Mouse (Mus musculus): ENCODE measurements at regions not wholly inside any gene's neighbourhood (a gene's known extent, or its start where the extent isn't known, plus 50 kb on each side); places are given as distances from the start of the nearest gene placed in this dataset.

DNA sequence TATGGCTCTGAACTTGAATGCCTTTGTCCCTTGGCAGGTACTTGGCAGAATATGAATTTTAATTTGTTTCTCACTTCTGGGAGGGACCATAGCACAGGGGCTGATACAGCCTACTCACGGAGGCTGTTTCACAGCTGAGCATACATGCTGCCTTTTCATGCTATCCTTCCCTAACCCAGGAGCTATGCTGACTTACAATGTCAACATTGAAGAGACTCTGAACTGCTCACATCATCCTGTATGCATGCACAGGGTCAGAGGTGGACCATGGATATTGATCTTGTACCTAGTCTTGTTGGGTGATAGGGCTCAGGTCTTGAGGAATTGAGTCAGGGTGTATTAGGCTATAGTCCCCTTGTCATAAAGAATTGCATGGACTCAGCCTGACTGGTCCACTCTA lies 74.5 kb downstream of the Cmpk2 start:
- no peak overlapping the region for H3K27ac ChIP-seq (ENCODE audit: low read length)

DNA sequence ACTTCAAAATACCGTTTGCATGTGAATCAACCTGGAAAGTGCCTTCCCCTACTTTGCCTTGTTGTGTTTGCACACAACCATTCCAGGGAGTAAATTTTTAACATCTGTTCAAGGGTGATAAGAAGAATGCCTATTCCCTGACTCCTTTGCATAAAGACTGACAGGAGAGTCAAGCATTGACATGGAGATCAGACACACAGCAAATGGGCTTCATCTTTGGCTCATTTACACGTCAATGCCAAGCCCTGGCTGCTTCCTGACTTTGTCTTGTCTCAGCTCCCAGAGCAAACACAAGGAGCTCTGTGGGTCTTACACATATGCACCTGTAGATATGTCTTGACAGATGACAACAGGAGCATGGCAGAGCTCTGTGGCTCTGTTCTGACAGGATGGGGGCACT lies 73.4 kb downstream of the Cmpk2 start:
- ATAC-seq (replicated peaks; ENCODE audit: extremely low read depth, insufficient read depth, low FRiP score): no peak
- Histone ChIP-seq H3K4me1 (ENCODE audit: control insufficient read depth, insufficient read depth, low read length) (peaks cover 12% of the 10 kb centered on the region), H3K27ac (ENCODE audit: low read length) (no peak overlapping the region), H3K9ac (ENCODE audit: low read length) (no peak overlapping the region), H3K36me3 (ENCODE audit: control insufficient read depth, insufficient read depth) (no peaks in the 10 kb centered on the region), H3K9me3 (replicated peaks; ENCODE audit: control insufficient read depth, low read length) (no peaks in the 10 kb centered on the region), H3K4me3 (ENCODE audit: low read length) (no peak overlapping the region), H3K4me2 (ENCODE audit: low read depth, low read length) (no peak overlapping the region), H3K27me3 (ENCODE audit: control insufficient read depth, insufficient read depth, low read length) (peaks cover 13% of the 10 kb centered on the region)
- WGBS: 46% methylated on average over 2 of the region's 2 CpGs

More for the DNA sequence above, 74.5 kb downstream of the Cmpk2 start:
- no peak overlapping the region for H3K9ac ChIP-seq (ENCODE audit: low read length)
- peaks cover 2% of the 10 kb centered on the region; the same call in 1 of the 2 replicates for H3K9me3 ChIP-seq (replicated peaks; ENCODE audit: control insufficient read depth, low read length)
- peaks cover 15% of the 10 kb centered on the region for H3K4me1 ChIP-seq (ENCODE audit: control insufficient read depth, insufficient read depth, low read length)
- H3K27me3 ChIP-seq (ENCODE audit: control insufficient read depth, insufficient read depth, low read length): peaks cover 13% of the 10 kb centered on the region
- no peak for ATAC-seq (replicated peaks; ENCODE audit: extremely low read depth, insufficient read depth, low FRiP score)
- H3K36me3 ChIP-seq (ENCODE audit: control insufficient read depth, insufficient read depth): no peaks in the 10 kb centered on the region
- H3K4me3 ChIP-seq (ENCODE audit: low read length): no peak overlapping the region
- 83% methylated on average over 1 of the region's 1 CpGs for WGBS
- no peak overlapping the region for H3K4me2 ChIP-seq (ENCODE audit: low read depth, low read length)

DNA sequence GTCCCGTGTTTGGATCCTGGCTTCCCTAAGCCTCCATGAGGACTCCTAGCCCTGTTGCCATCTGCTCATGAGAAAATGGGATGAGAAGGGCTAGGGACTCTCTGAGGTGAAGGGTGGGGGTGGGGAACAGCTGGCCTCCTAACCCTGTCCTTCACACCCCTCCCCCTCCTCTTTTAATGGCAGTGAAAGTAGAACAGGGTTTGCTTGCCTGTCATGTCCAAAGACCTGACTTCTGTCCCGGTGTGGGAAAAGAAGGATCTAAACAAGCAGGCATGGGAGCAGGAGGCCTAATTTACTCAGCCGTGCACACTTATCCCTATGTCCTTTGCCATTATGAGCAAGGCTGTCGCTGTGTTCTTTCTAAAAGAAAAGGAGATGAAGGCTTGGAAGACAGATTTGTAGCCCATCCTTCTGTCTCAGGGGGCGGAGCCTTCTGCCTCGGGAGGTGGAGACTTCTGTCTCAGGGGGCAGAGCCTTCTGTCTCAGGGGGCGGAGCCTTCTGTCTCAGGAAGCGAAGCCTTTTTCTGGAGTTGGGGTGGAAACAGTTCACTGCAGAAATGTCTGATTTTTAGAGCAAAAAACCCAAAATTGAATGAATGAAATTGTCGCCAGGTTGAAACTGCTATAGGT lies 66.4 kb downstream of the Cmpk2 start:
- H3K4me2 ChIP-seq (ENCODE audit: low read depth, low read length): no peak overlapping the region
- no peaks in the 10 kb centered on the region for H3K4me1 ChIP-seq (ENCODE audit: control insufficient read depth, insufficient read depth, low read length)
- ATAC-seq (replicated peaks; ENCODE audit: extremely low read depth, insufficient read depth, low FRiP score): no peak
- H3K4me3 ChIP-seq (ENCODE audit: low read length): no peak overlapping the region
- H3K27me3 ChIP-seq (ENCODE audit: control insufficient read depth, insufficient read depth, low read length): peaks cover 2% of the 10 kb centered on the region; the same call in 1 of the 2 replicates
- H3K9ac ChIP-seq (ENCODE audit: low read length): no peak overlapping the region
- H3K27ac ChIP-seq (ENCODE audit: low read length): no peak overlapping the region
- no peaks in the 10 kb centered on the region for H3K36me3 ChIP-seq (ENCODE audit: control insufficient read depth, insufficient read depth)
- H3K9me3 ChIP-seq (replicated peaks; ENCODE audit: control insufficient read depth, low read length): no peaks in the 10 kb centered on the region
- WGBS: 78% methylated on average over 9 of the region's 9 CpGs

DNA sequence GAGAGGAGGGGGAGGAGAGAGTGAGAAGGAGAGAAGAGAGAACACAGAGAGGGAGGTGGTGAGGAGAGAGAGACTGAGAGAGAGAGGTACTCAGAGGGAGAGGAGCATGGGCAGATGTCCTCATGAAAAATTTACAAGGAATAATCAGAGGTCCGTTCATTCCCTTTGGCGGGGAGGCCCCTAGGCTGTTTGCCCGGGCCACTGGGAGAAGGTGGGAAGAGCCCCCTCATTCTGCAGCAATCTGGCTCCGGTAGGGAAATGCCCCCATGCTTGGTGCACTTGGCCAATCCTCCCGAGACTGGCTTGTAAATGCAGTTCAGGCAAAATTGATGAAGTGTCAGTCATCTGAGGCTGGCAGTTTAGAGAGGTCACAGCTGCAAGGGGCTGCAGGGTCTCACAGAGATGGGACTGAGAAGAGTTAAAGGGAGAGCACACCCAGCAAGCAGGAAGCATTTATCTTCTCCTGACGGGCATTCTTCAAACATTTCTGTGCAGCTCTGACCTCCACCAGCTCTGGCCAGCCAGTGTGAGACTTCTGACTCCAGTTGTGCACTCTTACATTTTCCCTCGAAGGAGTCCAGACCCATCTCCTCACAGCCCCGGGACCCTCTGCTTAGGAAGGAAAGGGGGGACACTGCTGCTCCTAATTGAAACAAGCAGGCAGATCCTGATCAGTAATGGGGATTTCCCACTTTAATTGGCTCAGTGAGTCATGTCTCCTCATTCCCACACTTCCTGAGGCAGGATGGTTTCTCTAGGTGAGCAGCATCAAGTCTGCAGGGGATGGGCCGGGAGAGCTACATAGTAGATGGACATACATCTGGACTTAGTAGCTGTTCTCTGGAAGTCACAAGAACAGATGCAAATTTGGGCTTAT lies 65.5 kb downstream of the Cmpk2 start:
- Histone ChIP-seq H3K4me1 (ENCODE audit: control insufficient read depth, insufficient read depth, low read length) (no peaks in the 10 kb centered on the region), H3K9me3 (replicated peaks; ENCODE audit: control insufficient read depth, low read length) (no peaks in the 10 kb centered on the region), H3K4me3 (ENCODE audit: low read length) (no peak overlapping the region), H3K27ac (ENCODE audit: low read length) (no peak overlapping the region), H3K9ac (ENCODE audit: low read length) (no peak overlapping the region), H3K4me2 (ENCODE audit: low read depth, low read length) (no peak overlapping the region), H3K27me3 (ENCODE audit: control insufficient read depth, insufficient read depth, low read length) (peaks cover 2% of the 10 kb centered on the region; the same call in 1 of the 2 replicates), H3K36me3 (ENCODE audit: control insufficient read depth, insufficient read depth) (no peaks in the 10 kb centered on the region)
- WGBS: 30% methylated on average over 9 of the region's 9 CpGs
- no peak for ATAC-seq (replicated peaks; ENCODE audit: extremely low read depth, insufficient read depth, low FRiP score)

DNA sequence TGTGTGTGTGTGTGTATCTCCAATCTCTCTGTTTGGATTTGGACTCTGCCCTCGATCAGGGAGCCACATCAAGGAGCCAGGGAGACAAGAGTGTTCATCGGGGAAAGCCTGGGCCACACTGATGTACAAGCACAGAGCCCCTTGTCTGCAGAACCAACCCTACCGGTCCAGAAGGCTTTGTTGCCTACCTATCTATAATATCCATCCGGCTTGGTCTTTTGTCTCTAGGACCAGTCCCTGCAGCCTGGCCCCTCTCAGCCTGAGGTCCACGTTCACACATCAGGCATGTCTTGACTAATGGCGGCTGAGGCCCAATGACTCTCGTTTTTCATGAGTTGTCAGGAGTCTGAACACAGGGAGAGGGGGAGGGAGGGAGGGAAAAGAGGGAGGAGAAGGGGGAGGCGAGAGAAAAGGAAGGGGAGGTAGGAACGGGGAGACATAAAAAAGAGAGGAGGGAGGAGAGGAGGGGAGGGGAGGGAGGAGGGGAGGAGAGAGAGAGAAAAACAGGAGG lies 64.7 kb downstream of the Cmpk2 start:
- no peak overlapping the region for H3K4me3 ChIP-seq (ENCODE audit: low read length)
- no peak overlapping the region for H3K4me2 ChIP-seq (ENCODE audit: low read depth, low read length)
- no peaks in the 10 kb centered on the region; the same call in 1 of the 2 replicates for H3K27me3 ChIP-seq (ENCODE audit: control insufficient read depth, insufficient read depth, low read length)
- no peak overlapping the region for H3K27ac ChIP-seq (ENCODE audit: low read length)
- 52% methylated on average over 9 of the region's 9 CpGs for WGBS
- no peak overlapping the region for H3K9ac ChIP-seq (ENCODE audit: low read length)
- ATAC-seq (replicated peaks; ENCODE audit: extremely low read depth, insufficient read depth, low FRiP score): no peak
- H3K4me1 ChIP-seq (ENCODE audit: control insufficient read depth, insufficient read depth, low read length): no peaks in the 10 kb centered on the region
- H3K9me3 ChIP-seq (replicated peaks; ENCODE audit: control insufficient read depth, low read length): no peaks in the 10 kb centered on the region
- H3K36me3 ChIP-seq (ENCODE audit: control insufficient read depth, insufficient read depth): no peaks in the 10 kb centered on the region

DNA sequence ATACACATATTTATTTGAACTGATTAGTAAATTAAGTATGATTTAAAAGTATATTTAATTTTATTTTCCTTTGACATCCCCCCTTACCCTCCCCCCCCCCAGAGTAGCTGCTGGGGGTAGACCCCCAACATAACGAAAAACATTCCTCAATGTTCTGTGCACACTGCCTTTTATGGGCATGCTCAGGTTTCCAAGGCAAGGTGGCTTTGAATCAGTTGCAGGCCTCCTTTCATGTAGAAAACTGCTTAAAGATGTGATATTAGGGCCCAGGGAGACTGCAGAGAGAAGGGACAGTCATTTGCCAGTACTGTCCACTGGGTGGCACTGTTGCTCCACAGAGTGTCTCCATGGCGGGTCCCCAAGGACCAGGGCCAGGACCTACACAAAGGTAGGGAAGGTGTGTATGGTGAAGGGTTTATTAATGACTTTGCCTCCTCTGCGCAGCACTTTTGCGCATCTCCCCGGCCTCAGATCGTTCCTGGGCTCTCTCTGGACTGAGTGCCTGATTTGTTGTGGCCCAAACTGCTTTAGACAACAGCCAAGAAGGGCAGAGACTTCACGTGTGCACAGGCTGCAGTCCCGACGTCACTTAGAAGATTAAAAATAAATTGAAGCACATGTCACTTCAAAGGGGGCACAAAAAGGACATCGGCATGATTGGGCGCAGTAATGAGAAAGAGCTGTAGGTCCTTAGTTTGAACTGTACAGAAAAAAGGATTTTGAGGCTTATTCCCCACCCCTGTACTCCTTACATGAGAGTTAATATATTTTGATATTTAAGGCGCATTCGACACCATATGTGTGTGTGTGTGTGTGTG lies 64.0 kb downstream of the Cmpk2 start:
- 42% methylated on average over 13 of the region's 13 CpGs for WGBS
- no peaks in the 10 kb centered on the region; the same call in 1 of the 2 replicates for H3K27me3 ChIP-seq (ENCODE audit: control insufficient read depth, insufficient read depth, low read length)
- ATAC-seq (replicated peaks; ENCODE audit: extremely low read depth, insufficient read depth, low FRiP score): peak; percentile 60; the same call in 1 of the 2 replicates
- no peaks in the 10 kb centered on the region for H3K36me3 ChIP-seq (ENCODE audit: control insufficient read depth, insufficient read depth)
- no peaks in the 10 kb centered on the region for H3K4me1 ChIP-seq (ENCODE audit: control insufficient read depth, insufficient read depth, low read length)
- H3K4me2 ChIP-seq (ENCODE audit: low read depth, low read length): 0 out of 2 replicates have a peak overlapping the region, but pooled peaks have one; percentile 23
- no peak overlapping the region for H3K9ac ChIP-seq (ENCODE audit: low read length)
- H3K4me3 ChIP-seq (ENCODE audit: low read length): no peak overlapping the region
- H3K27ac ChIP-seq (ENCODE audit: low read length): no peak overlapping the region
- H3K9me3 ChIP-seq (replicated peaks; ENCODE audit: control insufficient read depth, low read length): no peaks in the 10 kb centered on the region

DNA sequence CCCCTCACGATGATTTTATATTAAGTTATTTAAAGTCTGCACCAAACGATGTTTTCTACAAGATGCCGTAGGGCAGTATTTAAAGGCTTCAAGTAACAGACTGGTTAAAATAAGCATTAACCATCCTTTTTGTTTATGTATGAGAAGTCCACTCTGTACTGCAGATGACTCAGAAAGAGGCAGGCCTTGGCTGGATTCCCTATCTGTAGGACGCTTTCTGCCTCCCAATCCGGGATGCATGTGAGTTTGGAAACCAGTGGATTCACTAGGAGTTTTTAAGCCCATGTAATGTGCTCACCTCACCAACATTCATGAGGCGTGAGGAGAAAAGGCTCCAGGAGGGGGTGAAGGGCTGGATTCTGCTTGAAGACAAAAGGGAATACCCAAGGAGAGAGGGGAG lies 63.1 kb downstream of the Cmpk2 start:
- H3K36me3 ChIP-seq (ENCODE audit: control insufficient read depth, insufficient read depth): no peaks in the 10 kb centered on the region
- H3K27ac ChIP-seq (ENCODE audit: low read length): no peak overlapping the region
- H3K9me3 ChIP-seq (replicated peaks; ENCODE audit: control insufficient read depth, low read length): no peaks in the 10 kb centered on the region
- H3K4me1 ChIP-seq (ENCODE audit: control insufficient read depth, insufficient read depth, low read length): no peaks in the 10 kb centered on the region
- H3K9ac ChIP-seq (ENCODE audit: low read length): no peak overlapping the region
- WGBS: 70% methylated on average over 6 of the region's 6 CpGs
- no peak overlapping the region for H3K4me3 ChIP-seq (ENCODE audit: low read length)
- no peaks in the 10 kb centered on the region for H3K27me3 ChIP-seq (ENCODE audit: control insufficient read depth, insufficient read depth, low read length)
- no peak overlapping the region for H3K4me2 ChIP-seq (ENCODE audit: low read depth, low read length)
- ATAC-seq (replicated peaks; ENCODE audit: extremely low read depth, insufficient read depth, low FRiP score): no peak
